Mouse (Mus musculus) myocyte (in vitro differentiated cells): Measurements from ENCODE around the gene Slc11a2. TPM values are rescaled to one million over a fixed set of nuclear protein-coding genes. Genes with fewer than 3 reads are reported as not detected.

Experiments used
- H3K27me3 ChIP-seq: one replicate; pipeline ENCODE4 v1.6.1; 2011; ENCODE audit not compliant: control insufficient read depth, insufficient read depth, insufficient read length
- H3K36me3 ChIP-seq: one replicate; pipeline ENCODE4 v1.6.1; 2011; ENCODE audit not compliant: control insufficient read depth, insufficient read depth
- H3K4me2 ChIP-seq: one replicate; pipeline ENCODE4 v1.6.1; 2011; ENCODE audit warnings: low read depth, control low read depth
- H3K4me3 ChIP-seq: one replicate; pipeline ENCODE4 v1.5.1; 2011; ENCODE audit warnings: mild to moderate bottlenecking, control low read depth, moderate library complexity
- H3K79me2 ChIP-seq: one replicate; pipeline ENCODE4 v1.6.1; 2011; ENCODE audit not compliant: control insufficient read depth, insufficient read depth
- H3ac ChIP-seq: one replicate; pipeline ENCODE4 v1.6.1; 2011; ENCODE audit not compliant: control insufficient read depth, insufficient read length
- CEBPB ChIP-seq: IDR thresholded peaks from 2 replicates; pipeline ENCODE4 v1.6.1; 2011; ENCODE audit warnings: mild to moderate bottlenecking, moderate library complexity; ENCODE audit not compliant: poor library complexity, insufficient read depth, severe bottlenecking
- E2F4 ChIP-seq: IDR thresholded peaks from one replicate; pipeline ENCODE4 v1.6.1; 2011; ENCODE audit warnings: mild to moderate bottlenecking, control low read depth, moderate library complexity; ENCODE audit not compliant: insufficient read depth
- MAX ChIP-seq: IDR thresholded peaks from one replicate; pipeline ENCODE4 v1.6.1; 2011; ENCODE audit warnings: low read depth, mild to moderate bottlenecking, control low read depth
- MYOD1 ChIP-seq, 3 experiments: IDR thresholded peaks; one replicate each; pipeline ENCODE4 v1.6.1; 2011; ENCODE audit warnings: control low read depth in 2 of 3, low read depth in 2 of 3, mild to moderate bottlenecking in 2 of 3, moderate library complexity in 1 of 3; ENCODE audit not compliant: insufficient read length in 2 of 3, control insufficient read depth in 1 of 3
- MYOG ChIP-seq, 3 experiments: IDR thresholded peaks; one replicate each; pipeline ENCODE4 v1.6.1; 2011; ENCODE audit warnings: control low read depth in 2 of 3, low read depth in 2 of 3, mild to moderate bottlenecking in 2 of 3; ENCODE audit not compliant: insufficient read length in 2 of 3, control insufficient read depth in 1 of 3, insufficient read depth in 1 of 3
- POLR2A ChIP-seq: IDR thresholded peaks from one replicate; pipeline ENCODE4 v1.6.1; 2011; ENCODE audit warnings: low read depth, mild to moderate bottlenecking, control low read depth, moderate library complexity; ENCODE audit not compliant: insufficient read length
- POLR2AphosphoS2 ChIP-seq: IDR thresholded peaks from one replicate; pipeline ENCODE4 v1.6.1; 2011; ENCODE audit warnings: low read depth, control low read depth; ENCODE audit not compliant: insufficient read length
- REST ChIP-seq: IDR thresholded peaks from one replicate; pipeline ENCODE4 v1.6.1; 2011; ENCODE audit warnings: mild to moderate bottlenecking, control low read depth, moderate library complexity; ENCODE audit not compliant: insufficient read depth, insufficient read length
- SRF ChIP-seq: IDR thresholded peaks from one replicate; pipeline ENCODE4 v1.6.1; 2011; ENCODE audit warnings: low read depth; ENCODE audit not compliant: control insufficient read depth, insufficient read length
- TCF12 ChIP-seq: IDR thresholded peaks from one replicate; pipeline ENCODE4 v1.6.1; 2011; ENCODE audit warnings: mild to moderate bottlenecking, control low read depth; ENCODE audit not compliant: poor library complexity, insufficient read depth, severe bottlenecking
- TCF3 ChIP-seq: IDR thresholded peaks from one replicate; pipeline ENCODE4 v1.6.1; 2011; ENCODE audit warnings: low read depth, control low read depth; ENCODE audit not compliant: insufficient read length
- USF1 ChIP-seq: IDR thresholded peaks from one replicate; pipeline ENCODE4 v1.6.1; 2011; ENCODE audit warnings: low read depth, mild to moderate bottlenecking, control low read depth, moderate library complexity
- polyA plus RNA-seq: library from polyadenylated mRNA; unstranded; fragments of >200 nt; fragmentation: generic; extraction: Trizol; gene quantifications from one replicate; pipeline ENCODE4 v1.2.1, GENCODE M21; 2012; ENCODE audit warnings: missing spikeins

Gene Slc11a2
- polyA plus RNA-seq, 1 experiment = 48.2 TPM

- Histone ChIP-seq H3ac (no peak overlapping the region), H3K4me3 (peak overlapping the region; percentile 27)
These were observed 18.5 kb upstream of the Slc11a2 start for GRCm38 (mm10) chr15:100443126-100443922.

DNA sequence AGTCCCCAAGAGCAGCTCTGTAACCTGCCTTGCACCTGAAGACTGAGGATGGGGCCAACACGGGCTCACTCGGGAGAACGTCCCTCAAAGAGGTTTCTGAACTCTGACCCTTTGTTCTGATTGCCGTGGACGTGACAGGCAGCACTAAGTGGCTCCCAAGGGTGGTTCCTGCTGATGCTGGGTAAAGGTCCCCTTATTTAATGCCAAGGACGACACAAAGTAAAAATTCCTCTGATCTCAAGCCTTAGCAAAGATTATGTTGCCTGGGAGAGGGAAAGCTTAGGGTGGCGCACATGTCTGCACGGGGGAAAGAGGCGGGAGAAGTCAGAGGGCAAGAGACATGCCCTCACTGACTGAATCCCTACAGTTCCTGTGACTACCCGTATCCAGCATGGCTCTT lies 11.6 kb upstream of the Slc11a2 start:
- H3K4me3 ChIP-seq = no peak overlapping the region
- H3ac ChIP-seq = no peak overlapping the region
- TF ChIP-seq CEBPB (no peak), SRF (no peak), MYOD1 (IDR thresholded peaks at IDR 0.05; ENCODE audit: control insufficient read depth in 1 of 3, insufficient read length in 2 of 3, low read depth in 2 of 3) (no peak)
- H3K27me3 ChIP-seq = no peaks in the 10 kb centered on the region
- no peaks in the 10 kb centered on the region for H3K79me2 ChIP-seq
- H3K36me3 ChIP-seq = no peaks in the 10 kb centered on the region
- H3K4me2 ChIP-seq = no peak overlapping the region

More at GRCm38 (mm10) chr15:100443126-100443922, 18.5 kb upstream of the Slc11a2 start:
- Histone ChIP-seq H3K79me2 (no peaks in the 10 kb centered on the region), H3K4me2 (peak overlapping the region; percentile 88), H3K27me3 (no peaks in the 10 kb centered on the region), H3K36me3 (no peaks in the 10 kb centered on the region)
- peak; percentile 49 for TF ChIP-seq POLR2AphosphoS2
- TF ChIP-seq CEBPB = 0 out of 2 replicates have a peak, but pooled peaks have one; percentile 2
- TF ChIP-seq E2F4 = no peak
- TF ChIP-seq POLR2A = peak; percentile 50
- TF ChIP-seq MYOD1 (IDR thresholded peaks at IDR 0.05; ENCODE audit: control insufficient read depth in 1 of 3, insufficient read length in 2 of 3, low read depth in 2 of 3) = no peak
- TF ChIP-seq MAX = no peak

DNA sequence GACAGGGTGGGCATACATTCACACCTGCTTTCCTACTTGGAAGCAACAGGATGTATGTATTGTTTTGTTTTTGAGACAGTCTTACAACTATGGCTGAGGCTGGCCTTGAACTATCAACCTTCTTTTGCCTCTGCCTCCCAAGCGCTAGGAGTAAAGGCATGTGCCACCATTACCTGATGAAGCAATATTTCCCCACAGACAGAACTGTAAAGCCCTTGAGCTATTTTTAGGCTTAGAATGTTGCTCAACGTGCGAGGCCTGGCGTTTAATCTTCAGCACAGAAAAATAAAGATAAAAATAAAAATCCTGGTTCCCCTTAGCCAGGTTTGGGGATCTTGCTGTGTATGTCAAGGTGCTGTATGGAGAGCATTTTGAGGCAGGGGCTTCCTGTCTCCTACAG lies 11.2 kb upstream of the Slc11a2 start:
- no peaks in the 10 kb centered on the region for H3K36me3 ChIP-seq
- H3ac ChIP-seq = no peak overlapping the region
- no peak overlapping the region for H3K4me3 ChIP-seq
- H3K4me2 ChIP-seq = no peak overlapping the region
- no peaks in the 10 kb centered on the region for H3K79me2 ChIP-seq
- TF ChIP-seq USF1 (no peak), TCF3 (no peak), E2F4 (no peak), REST (no peak), TCF12 (no peak), POLR2A (no peak), MYOD1 (IDR thresholded peaks at IDR 0.05; ENCODE audit: control insufficient read depth in 1 of 3, insufficient read length in 2 of 3, low read depth in 2 of 3) (no peak), MYOG (IDR thresholded peaks at IDR 0.05; ENCODE audit: control insufficient read depth in 1 of 3, insufficient read depth in 1 of 3, insufficient read length in 2 of 3, low read depth in 2 of 3) (no peak), CEBPB (no peak), SRF (no peak), POLR2AphosphoS2 (no peak), MAX (no peak)
- no peaks in the 10 kb centered on the region for H3K27me3 ChIP-seq

- H3ac ChIP-seq = no peak overlapping the region
- H3K27me3 ChIP-seq = no peaks in the 10 kb centered on the region
- no peaks in the 10 kb centered on the region for H3K79me2 ChIP-seq
- no peaks in the 10 kb centered on the region for H3K36me3 ChIP-seq
- H3K4me2 ChIP-seq = no peak overlapping the region
- TF ChIP-seq MAX (no peak), E2F4 (no peak), TCF12 (no peak), REST (no peak), TCF3 (no peak), MYOG (IDR thresholded peaks at IDR 0.05; ENCODE audit: control insufficient read depth in 1 of 3, insufficient read depth in 1 of 3, insufficient read length in 2 of 3, low read depth in 2 of 3) (no peak), SRF (no peak), CEBPB (no peak), POLR2AphosphoS2 (no peak), USF1 (no peak), MYOD1 (IDR thresholded peaks at IDR 0.05; ENCODE audit: control insufficient read depth in 1 of 3, insufficient read length in 2 of 3, low read depth in 2 of 3) (no peak), POLR2A (no peak)
- H3K4me3 ChIP-seq = no peak overlapping the region
These were observed 8.4 kb upstream of the Slc11a2 start for GRCm38 (mm10) chr15:100433234-100433633.

- Histone ChIP-seq H3K4me3 (no peak overlapping the region), H3K36me3 (no peaks in the 10 kb centered on the region), H3K4me2 (no peak overlapping the region), H3K79me2 (no peaks in the 10 kb centered on the region), H3ac (no peak overlapping the region), H3K27me3 (no peaks in the 10 kb centered on the region)
- peak; percentile 18 for TF ChIP-seq TCF3
- TF ChIP-seq USF1 = no peak
- TF ChIP-seq MAX = no peak
- TF ChIP-seq MYOG (IDR thresholded peaks at IDR 0.05; ENCODE audit: control insufficient read depth in 1 of 3, insufficient read depth in 1 of 3, insufficient read length in 2 of 3, low read depth in 2 of 3) = peak; percentile 28 to 84 (median 83)
- TF ChIP-seq E2F4 = no peak
- no peak for TF ChIP-seq SRF
- no peak for TF ChIP-seq POLR2AphosphoS2
- peak in 2 of 3 experiments; percentile 66 to 89 for TF ChIP-seq MYOD1 (IDR thresholded peaks at IDR 0.05; ENCODE audit: control insufficient read depth in 1 of 3, insufficient read length in 2 of 3, low read depth in 2 of 3)
- no peak for TF ChIP-seq CEBPB
- TF ChIP-seq TCF12 = no peak
- TF ChIP-seq REST = no peak
- no peak for TF ChIP-seq POLR2A
These were observed 5.2 kb upstream of the Slc11a2 start for GRCm38 (mm10) chr15:100429959-100430565.
